In genomic region chr11:117963091-117963793, GRCm38 (mm10) we compare ENCODE assay signal across 8 mouse cellular contexts. TPM values are rescaled to one million over a fixed set of nuclear protein-coding genes. Genes with fewer than 3 reads are reported as not detected.
DNase-seq lines count a peak whose midpoint lies in the region; ATAC-seq lines count a peak whose summit lies in the region.

No protein-coding gene starts in this region.

- under 1% methylated on average over 40 of the region's 40 CpGs for WGBS in forebrain, embryonic 10.5 days
- under 1% methylated on average over 40 of the region's 40 CpGs for WGBS in heart, embryonic 16.5 days
- 1% methylated on average over 40 of the region's 40 CpGs for WGBS in liver, embryonic 15.5 days (ENCODE audit: insufficient replicate concordance)
- 1% methylated on average over 40 of the region's 40 CpGs for WGBS in neural tube, embryonic 12.5 days

- peaks cover 87% of the 10 kb centered on the region for H3K4me1 ChIP-seq in forebrain, embryonic 10.5 days
- H3K4me1 ChIP-seq in heart, embryonic 16.5 days (ENCODE audit: control insufficient read depth, insufficient read depth, low read length): peaks cover 54% of the 10 kb centered on the region
- peaks cover 71% of the 10 kb centered on the region for H3K4me1 ChIP-seq in liver, embryonic 15.5 days (replicated peaks)
- peaks cover 64% of the 10 kb centered on the region for H3K4me1 ChIP-seq in neural tube, embryonic 12.5 days

- H3K27me3 ChIP-seq in forebrain, embryonic 10.5 days (ENCODE audit: poor library complexity, severe bottlenecking): peaks cover 52% of the 10 kb centered on the region
- H3K27me3 ChIP-seq in heart, embryonic 16.5 days (ENCODE audit: control insufficient read depth, insufficient read depth, low read length): peaks cover 12% of the 10 kb centered on the region; the same call in 1 of the 2 replicates
- peaks cover 98% of the 10 kb centered on the region for H3K27me3 ChIP-seq in liver, embryonic 15.5 days
- H3K27me3 ChIP-seq in neural tube, embryonic 12.5 days (replicated peaks): peaks cover 38% of the 10 kb centered on the region

- peaks cover 24% of the 10 kb centered on the region for H3K36me3 ChIP-seq in forebrain, embryonic 10.5 days (replicated peaks)
- no peaks in the 10 kb centered on the region for H3K36me3 ChIP-seq in heart, embryonic 16.5 days (ENCODE audit: control insufficient read depth, insufficient read depth)
- H3K36me3 ChIP-seq in liver, embryonic 15.5 days (replicated peaks): peaks cover 23% of the 10 kb centered on the region
- no peaks in the 10 kb centered on the region for H3K36me3 ChIP-seq in neural tube, embryonic 12.5 days

- peak overlapping the region; percentile 87 for H3K4me2 ChIP-seq in heart, embryonic 16.5 days (ENCODE audit: low read depth, low read length)
- H3K4me2 ChIP-seq in liver, embryonic 15.5 days: peak overlapping the region; percentile 76
- H3K4me2 ChIP-seq in neural tube, embryonic 12.5 days (replicated peaks): peak overlapping the region; percentile 61

- H3K9ac ChIP-seq in heart, embryonic 16.5 days (ENCODE audit: low read length): peak overlapping the region; percentile 69
- H3K9ac ChIP-seq in liver, embryonic 15.5 days: peak overlapping the region; percentile 9; the same call in 1 of the 2 replicates
- peak overlapping the region; percentile 51 for H3K9ac ChIP-seq in neural tube, embryonic 12.5 days

- DNase-seq in c-Kit-negative CD71-positive TER-119-positive erythroid progenitor cells, embryonic 14.5 days (ENCODE audit: low read depth, low spot score): peak; percentile 67
- peak; percentile 100 for DNase-seq in forebrain, embryonic 10.5 days (ENCODE audit: extremely low spot score, low spot score)
- peak; percentile 99 for DNase-seq in kidney, postnatal 36 days
- peak; percentile 76 for DNase-seq in telencephalon, adult 2 months (ENCODE audit: low read depth, low spot score)

- H3K27ac ChIP-seq in forebrain, embryonic 10.5 days: peak overlapping the region; percentile 87
- peak overlapping the region; percentile 93 for H3K27ac ChIP-seq in heart, embryonic 16.5 days (ENCODE audit: low read length)
- peak overlapping the region; percentile 76 for H3K27ac ChIP-seq in liver, embryonic 15.5 days (replicated peaks)
- no peak overlapping the region for H3K27ac ChIP-seq in neural tube, embryonic 12.5 days

- peak; percentile 82 for ATAC-seq in CD4-positive, CD25-positive, alpha-beta regulatory T cell, adult 4 months
- peak; percentile 90 for ATAC-seq in heart, embryonic 16.5 days (replicated peaks; ENCODE audit: extremely low read depth, insufficient read depth, low FRiP score)
- peak; percentile 77 for ATAC-seq in liver, embryonic 15.5 days (ENCODE audit: insufficient read depth)
- peak; percentile 90 for ATAC-seq in neural tube, embryonic 12.5 days (ENCODE audit: low FRiP score, low read depth)

- H3K9me3 ChIP-seq in forebrain, embryonic 10.5 days: no peaks in the 10 kb centered on the region
- no peaks in the 10 kb centered on the region for H3K9me3 ChIP-seq in heart, embryonic 16.5 days (replicated peaks; ENCODE audit: control insufficient read depth, low read length)
- H3K9me3 ChIP-seq in liver, embryonic 15.5 days (replicated peaks): no peaks in the 10 kb centered on the region
- H3K9me3 ChIP-seq in neural tube, embryonic 12.5 days: no peaks in the 10 kb centered on the region

- H3K4me3 ChIP-seq in forebrain, embryonic 10.5 days: peak overlapping the region; percentile 49
- H3K4me3 ChIP-seq in heart, embryonic 16.5 days (ENCODE audit: low read length): peak overlapping the region; percentile 50
- H3K4me3 ChIP-seq in liver, embryonic 15.5 days (replicated peaks): peak overlapping the region; percentile 42
- peak overlapping the region; percentile 34 for H3K4me3 ChIP-seq in neural tube, embryonic 12.5 days

RNA-seq across cellular contexts. Expression of gene Socs3, which starts 6.6 kb away (rescaled TPM):
- polyA plus RNA-seq in CD4-positive, CD25-positive, alpha-beta regulatory T cell, adult 4 months (2017; shearing (Covaris generic)): 10 to 100 TPM; 34.4 to 35.5 TPM
- 13.6 and 14.7 TPM in 2 replicates for polyA plus RNA-seq in forebrain, embryonic 10.5 days (2016; fragmentation: Nextera tagmentation; extraction: Ambion mirVana)
- 7.2 and 8.2 TPM in 2 replicates for polyA plus RNA-seq in heart, embryonic 16.5 days (2015; fragmentation: Nextera tagmentation; extraction: Ambion mirVana)
- polyA plus RNA-seq in liver, embryonic 15.5 days (2015; fragmentation: Nextera tagmentation; extraction: Ambion mirVana): 7.3 and 7.5 TPM in 2 replicates
- polyA plus RNA-seq in neural tube, embryonic 12.5 days (2016; fragmentation: Nextera tagmentation; extraction: Ambion mirVana): 9.2 and 10.1 TPM in 2 replicates

RNA-seq across cellular contexts. Expression of gene Pgs1, which starts 22.9 kb away (rescaled TPM):
- polyA plus RNA-seq in CD4-positive, CD25-positive, alpha-beta regulatory T cell, adult 4 months (2017; shearing (Covaris generic)): 10 to 100 TPM; 34.3 to 38.8 TPM
- 43.8 and 44.7 TPM in 2 replicates for polyA plus RNA-seq in forebrain, embryonic 10.5 days (2016; fragmentation: Nextera tagmentation; extraction: Ambion mirVana)
- 26.9 and 28.9 TPM in 2 replicates for polyA plus RNA-seq in heart, embryonic 16.5 days (2015; fragmentation: Nextera tagmentation; extraction: Ambion mirVana)
- polyA plus RNA-seq in liver, embryonic 15.5 days (2015; fragmentation: Nextera tagmentation; extraction: Ambion mirVana): 14.6 and 17.6 TPM in 2 replicates
- polyA plus RNA-seq in neural tube, embryonic 12.5 days (2016; fragmentation: Nextera tagmentation; extraction: Ambion mirVana): 50.2 and 50.3 TPM in 2 replicates

Comparison
In these comparisons a context has a peak if more than half of its experiments do, and no peak if none do; other contexts are left out.
1. H3K9ac ChIP-seq: peak in every context shown above with its lines; median percentile 69 in heart, embryonic 16.5 days; 51 in neural tube, embryonic 12.5 days; 9 in liver, embryonic 15.5 days.